Mouse (Mus musculus) kidney, postnatal 0 days (tissue): ENCODE data around the gene Sugct. TPM values are rescaled to one million over a fixed set of nuclear protein-coding genes. Genes with fewer than 3 reads are reported as not detected.
A peak's percentile ranks its signal among the peaks of the same experiment; 100 is the strongest.

Experiments used
- ATAC-seq: fragments of 200-750 bp; cut with Nextera tagmentation; replicated peaks from 2 replicates; pipeline ENCODE4 v1.8.0; 2017; ENCODE audit warnings: low read depth, moderate number of reproducible peaks, moderate TSS enrichment, moderate library complexity; ENCODE audit not compliant: low FRiP score
- DNase-seq: peaks from one replicate; pipeline ENCODE4 v3.0.0-alpha.2; 2016; ENCODE audit warnings: low spot score
- H3K27ac ChIP-seq: fragments of 300-500 bp; sonication (generic); 2 replicates; pipeline ENCODE4 v1.5.1; 2014; ENCODE audit warnings: mild to moderate bottlenecking
- H3K27me3 ChIP-seq: fragments of 300-500 bp; sonication (generic); 2 replicates; pipeline ENCODE4 v1.6.1; 2014; ENCODE audit warnings: low read length, mixed read lengths; ENCODE audit not compliant: insufficient read depth
- H3K36me3 ChIP-seq: fragments of 300-500 bp; sonication (generic); 2 replicates; pipeline ENCODE4 v1.6.1; 2014; ENCODE audit warnings: low read length, mixed read lengths; ENCODE audit not compliant: insufficient read depth
- H3K4me1 ChIP-seq: fragments of 300-500 bp; sonication (generic); replicated peaks from 2 replicates; pipeline ENCODE4 v1.6.1; 2014; ENCODE audit warnings: antibody characterized with exemption, low read length, mixed read lengths; ENCODE audit not compliant: insufficient read depth
- H3K4me2 ChIP-seq: fragments of 300-500 bp; sonication (generic); 2 replicates; pipeline ENCODE4 v1.6.1; 2014; ENCODE audit warnings: mild to moderate bottlenecking, low read length, moderate library complexity, mixed read lengths
- H3K4me3 ChIP-seq: fragments of 300-500 bp; sonication (generic); replicated peaks from 2 replicates; pipeline ENCODE4 v1.5.1; 2014; ENCODE audit warnings: low read depth, low read length
- H3K9ac ChIP-seq: fragments of 300-500 bp; sonication (generic); 2 replicates; pipeline ENCODE4 v1.6.1; 2014; ENCODE audit warnings: low read depth, low read length
- H3K9me3 ChIP-seq: fragments of 300-500 bp; sonication (generic); replicated peaks from 2 replicates; pipeline ENCODE4 v1.6.1; 2016; ENCODE audit warnings: low read length, inconsistent platforms, mixed read lengths
- CTCF ChIP-seq: IDR thresholded peaks from 2 replicates; pipeline ENCODE4 v1.5.1; 2016; ENCODE audit warnings: antibody characterized with exemption, low read depth, mild to moderate bottlenecking, moderate library complexity
- WGBS: fragments of 180-500 bp; shearing (Covaris S2); extraction: QIAGEN DNeasy Blood & Tissue Kit; methylation state at CpG from one replicate; pipeline ENCODE4 v1.1.7; 2014; 5-methylcytosine and 5-hydroxymethylcytosine counted together
- polyA plus RNA-seq: library from polyadenylated mRNA; unstranded; fragments of >200 nt; fragmentation: Nextera tagmentation; extraction: Ambion mirVana; gene quantifications from 2 replicates; pipeline ENCODE4 v1.2.1, GENCODE M21; 2015

Sugct gene
- polyA plus RNA-seq, 1 experiment from 2014 or later: 33.1 TPM

- Histone ChIP-seq H3K4me3 (no peak overlapping the region), H3K27me3 (no peaks in the 10 kb centered on the region), H3K27ac (no peak overlapping the region), H3K36me3 (no peaks in the 10 kb centered on the region), H3K9ac (no peak overlapping the region), H3K9me3 (no peaks in the 10 kb centered on the region), H3K4me1 (no peaks in the 10 kb centered on the region), H3K4me2 (no peak overlapping the region)
- WGBS: 28% methylated on average over 3 of the region's 3 CpGs
- ATAC-seq: no peak
- peak; percentile 24 for DNase-seq
- no peak for TF ChIP-seq CTCF
These were observed 478.8 kb downstream of the Sugct start for GRCm38 (mm10) chr13:17216524-17216923.

GRCm38 (mm10) chr13:17212681-17213080 lies 482.7 kb downstream of the Sugct start:
- no peak for ATAC-seq
- Histone ChIP-seq H3K9me3 (no peaks in the 10 kb centered on the region), H3K4me1 (no peaks in the 10 kb centered on the region), H3K27ac (no peak overlapping the region), H3K27me3 (no peaks in the 10 kb centered on the region), H3K9ac (no peak overlapping the region), H3K36me3 (no peaks in the 10 kb centered on the region), H3K4me2 (no peak overlapping the region), H3K4me3 (no peak overlapping the region)
- DNase-seq: no peak
- TF ChIP-seq CTCF: no peak

- Histone ChIP-seq H3K4me2 (no peak overlapping the region), H3K36me3 (no peaks in the 10 kb centered on the region), H3K27me3 (no peaks in the 10 kb centered on the region), H3K9ac (no peak overlapping the region), H3K9me3 (no peaks in the 10 kb centered on the region), H3K4me3 (no peak overlapping the region), H3K27ac (no peak overlapping the region), H3K4me1 (peaks cover 4% of the 10 kb centered on the region; the same call in 1 of the 2 replicates)
- no peak for DNase-seq
- no peak for ATAC-seq
- WGBS: 66% methylated on average over 3 of the region's 3 CpGs
- no peak for TF ChIP-seq CTCF
These were observed 505.1 kb downstream of the Sugct start for GRCm38 (mm10) chr13:17190180-17190762.

- Histone ChIP-seq H3K4me1 (no peaks in the 10 kb centered on the region; the same call in 1 of the 2 replicates), H3K36me3 (no peaks in the 10 kb centered on the region), H3K4me2 (peak overlapping the region; percentile 27), H3K4me3 (no peak overlapping the region), H3K27ac (no peak overlapping the region), H3K9me3 (no peaks in the 10 kb centered on the region), H3K9ac (no peak overlapping the region), H3K27me3 (no peaks in the 10 kb centered on the region)
- DNase-seq (peak; percentile 56), ATAC-seq (peak; percentile 97)
- TF ChIP-seq CTCF: no peak
- 5% methylated on average over 8 of the region's 8 CpGs for WGBS
These were observed 510.1 kb downstream of the Sugct start for GRCm38 (mm10) chr13:17185253-17185652.

- no peak overlapping the region for H3K4me2 ChIP-seq
- DNase-seq: no peak
- no peak overlapping the region for H3K9ac ChIP-seq
- 70% methylated on average over 3 of the region's 3 CpGs for WGBS
- no peak overlapping the region for H3K27ac ChIP-seq
- no peaks in the 10 kb centered on the region for H3K27me3 ChIP-seq
- TF ChIP-seq CTCF: no peak
- no peak overlapping the region for H3K4me3 ChIP-seq
- H3K36me3 ChIP-seq: no peaks in the 10 kb centered on the region
- no peaks in the 10 kb centered on the region for H3K4me1 ChIP-seq
- H3K9me3 ChIP-seq: no peaks in the 10 kb centered on the region
- ATAC-seq: no peak
These were observed 529.4 kb downstream of the Sugct start for GRCm38 (mm10) chr13:17165917-17166316.

GRCm38 (mm10) chr13:17164721-17165120 lies 530.6 kb downstream of the Sugct start:
- H3K9ac ChIP-seq: no peak overlapping the region
- no peak overlapping the region for H3K4me3 ChIP-seq
- no peak overlapping the region for H3K27ac ChIP-seq
- ATAC-seq (no peak), DNase-seq (no peak)
- H3K4me2 ChIP-seq: no peak overlapping the region
- H3K4me1 ChIP-seq: no peaks in the 10 kb centered on the region
- no peaks in the 10 kb centered on the region for H3K9me3 ChIP-seq
- no peaks in the 10 kb centered on the region for H3K27me3 ChIP-seq
- WGBS: 60% methylated on average over 3 of the region's 3 CpGs
- no peak for TF ChIP-seq CTCF
- H3K36me3 ChIP-seq: no peaks in the 10 kb centered on the region

GRCm38 (mm10) chr13:17146441-17146992 lies 548.8 kb downstream of the Sugct start:
- Histone ChIP-seq H3K36me3 (no peaks in the 10 kb centered on the region), H3K4me1 (no peaks in the 10 kb centered on the region), H3K4me3 (no peak overlapping the region), H3K27me3 (no peaks in the 10 kb centered on the region), H3K9ac (no peak overlapping the region), H3K4me2 (no peak overlapping the region), H3K27ac (no peak overlapping the region), H3K9me3 (no peaks in the 10 kb centered on the region)
- no peak for TF ChIP-seq CTCF
- DNase-seq: no peak
- no peak for ATAC-seq
